Mouse (Mus musculus) hematopoietic stem cell, adult 5-6 weeks (primary cell): ENCODE data around the gene Tbc1d10a. TPM values are rescaled to one million over a fixed set of nuclear protein-coding genes. Genes with fewer than 3 reads are reported as not detected.

Experiments
- ATAC-seq, 2 experiments: fragments of 125-278 bp in 1 of 2; replicated peaks in 1 of 2; 2 replicates each; pipeline ENCODE4 v1.8.0; 2016 to 2017; ENCODE audit warnings: inconsistent platforms in 2 of 2, mild to moderate bottlenecking in 2 of 2, moderate number of reproducible peaks in 2 of 2, low read depth in 1 of 2, moderate TSS enrichment in 1 of 2; ENCODE audit not compliant: low FRiP score in 2 of 2, poor library complexity in 2 of 2, severe bottlenecking in 2 of 2, insufficient read depth in 1 of 2, low TSS enrichment in 1 of 2
- total RNA-seq: library from RNA; stranded (forward); fragments of 172-1452, 232-1000 nt; gene quantifications from 2 replicates; pipeline ENCODE4 v1.2.3, GENCODE M21; 2017

The Tbc1d10a gene
- total RNA-seq, 1 experiment from 2014 or later = 9.6 TPM

GRCm38 (mm10) chr11:4247201-4247959 lies 60.8 kb downstream of the Tbc1d10a start:
- ATAC-seq = no peak

- no peak for ATAC-seq
These were observed 62.6 kb downstream of the Tbc1d10a start for GRCm38 (mm10) chr11:4249151-4249550.

- no peak for ATAC-seq
These were observed 63.7 kb downstream of the Tbc1d10a start for GRCm38 (mm10) chr11:4250290-4250689.

- ATAC-seq = peak; percentile 86 to 95
These were observed 64.8 kb downstream of the Tbc1d10a start for GRCm38 (mm10) chr11:4251376-4251775.

- no peak for ATAC-seq
These were observed 66.3 kb downstream of the Tbc1d10a start for GRCm38 (mm10) chr11:4252886-4253285.

GRCm38 (mm10) chr11:4256846-4257607 lies 70.4 kb downstream of the Tbc1d10a start, which contains the start of gene Lif:
Lif (plus strand) TSS chr11:4257557.
- ATAC-seq = no peak

- no peak for ATAC-seq
These were observed 71.2 kb downstream of the Tbc1d10a start for GRCm38 (mm10) chr11:4257756-4258155.

GRCm38 (mm10) chr11:4258657-4259082 lies 72.1 kb downstream of the Tbc1d10a start:
- peak; percentile 63 to 68 for ATAC-seq

GRCm38 (mm10) chr11:4260463-4261187 lies 74.0 kb downstream of the Tbc1d10a start:
- peak in 1 of 2 experiments; percentile 18; a peak in 1 of 4 replicates for ATAC-seq

- peak; percentile 25 to 56 for ATAC-seq
These were observed 74.6 kb downstream of the Tbc1d10a start for GRCm38 (mm10) chr11:4261188-4261494.

GRCm38 (mm10) chr11:4261969-4262368 lies 75.4 kb downstream of the Tbc1d10a start:
- ATAC-seq = no peak

- ATAC-seq = peak in 1 of 2 experiments; percentile 19; a peak in 1 of 4 replicates
These were observed 76.3 kb downstream of the Tbc1d10a start for GRCm38 (mm10) chr11:4262847-4263246.

GRCm38 (mm10) chr11:4263296-4263695 lies 76.7 kb downstream of the Tbc1d10a start:
- ATAC-seq = no peak

- no peak for ATAC-seq
These were observed 77.5 kb downstream of the Tbc1d10a start for GRCm38 (mm10) chr11:4264066-4264465.
